Comparison of ENCODE assay signal across 8 mouse cellular contexts in the genomic region with DNA sequence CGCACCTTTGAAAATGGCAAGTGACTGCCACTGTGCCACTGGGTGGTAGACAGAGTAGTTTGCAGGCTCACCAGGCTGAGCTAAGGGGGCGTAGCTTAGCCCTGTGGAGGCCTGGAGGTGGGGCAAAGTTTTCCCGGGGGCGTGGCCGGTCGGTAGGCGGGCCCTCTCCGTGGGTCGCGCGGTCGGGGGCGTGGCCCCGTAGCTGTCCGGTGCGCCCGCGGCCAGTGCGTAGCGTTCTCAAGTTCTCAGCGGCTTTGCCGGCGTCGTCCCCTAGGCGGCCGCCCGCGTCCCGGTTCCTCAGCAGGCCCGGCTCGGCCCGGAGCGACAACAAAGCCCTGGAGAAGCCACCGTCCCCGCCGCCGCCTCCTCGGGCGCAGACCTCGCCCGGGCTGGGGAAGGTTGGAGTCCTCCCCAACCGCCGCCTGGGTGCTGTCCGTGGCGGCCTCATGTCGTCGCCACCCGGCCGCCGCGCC. TPM values are rescaled to one million over a fixed set of nuclear protein-coding genes. Genes with fewer than 3 reads are reported as not detected.
DNase-seq lines count a peak whose midpoint lies in the region; ATAC-seq lines count a peak whose summit lies in the region.

TSS of gene Txnrd3 (plus strand) at position 191 of the 473 bp plus-strand sequence.

- no peaks in the 10 kb centered on the region for H3K9me3 ChIP-seq in hindbrain, embryonic 11.5 days (ENCODE audit: control insufficient read depth, low read length)

- H3K9ac ChIP-seq in hindbrain, embryonic 11.5 days (ENCODE audit: low read depth, low read length): peak within 1 kb of the TSS; percentile 64

- no peaks in the 10 kb centered on the region for H3K4me1 ChIP-seq in hindbrain, embryonic 11.5 days (replicated peaks; ENCODE audit: control insufficient read depth, insufficient read depth, low read length)

- no peaks in the 10 kb centered on the region for H3K27me3 ChIP-seq in hindbrain, embryonic 11.5 days (ENCODE audit: control insufficient read depth, insufficient read depth, low read length)

- peak within 1 kb of the TSS; percentile 82 for H3K4me2 ChIP-seq in hindbrain, embryonic 11.5 days (replicated peaks; ENCODE audit: low read depth, low read length)

- under 1% methylated on average over 37 of the region's 51 CpGs for WGBS in hindbrain, embryonic 11.5 days

- peak; percentile 94 for DNase-seq in MN1 (ENCODE audit: low spot score)
- peak; percentile 78 for DNase-seq in cerebellum, adult 9-10 months
- peak; percentile 56 to 84 for DNase-seq in frontal cortex, adult 2 months (ENCODE audit: extremely low spot score in 1 of 2, low spot score in 1 of 2)
- DNase-seq in hindbrain, embryonic 11.5 days (ENCODE audit: low spot score): peak; percentile 93
- peak; percentile 88 to 91 for DNase-seq in layer of hippocampus, postnatal 10 days (ENCODE audit: low spot score in 2 of 2)
- peak; percentile 96 for DNase-seq in lung, postnatal 10 days
- DNase-seq in ovary, postnatal 36 days (ENCODE audit: low spot score): peak; percentile 95
- peak; percentile 93 for DNase-seq in thymus, postnatal 25 days

- peak within 1 kb of the TSS; percentile 66 for H3K4me3 ChIP-seq in hindbrain, embryonic 11.5 days (ENCODE audit: low read depth, low read length)

- peak within 1 kb of the TSS; percentile 84 for H3K27ac ChIP-seq in hindbrain, embryonic 11.5 days (ENCODE audit: low read depth, low read length)

- H3K36me3 ChIP-seq in hindbrain, embryonic 11.5 days (ENCODE audit: control insufficient read depth, insufficient read depth, low read length): no peaks in the 10 kb centered on the region

- ATAC-seq in hindbrain, embryonic 11.5 days (ENCODE audit: low FRiP score): peak; percentile 92

RNA-seq across cellular contexts. Expression of gene Txnrd3, which starts in this region (rescaled TPM):
- polyA plus RNA-seq in frontal cortex, adult 2 months (2012; rRNA removed): 7.9 and 8.0 TPM in 2 replicates
- polyA plus RNA-seq in hindbrain, embryonic 11.5 days (2014; fragmentation: Nextera tagmentation; extraction: Ambion mirVana): 11.0 and 15.0 TPM in 2 replicates
- 1 to 10 TPM; 8.0 to 8.9 TPM for total RNA-seq in layer of hippocampus, postnatal 10 days (2021)

Comparison
In these comparisons a context has a peak if more than half of its experiments do, and no peak if none do; other contexts are left out.
1. Peak in every context shown above with its lines: DNase-seq, ATAC-seq, H3K4me3 ChIP-seq and H3K27ac ChIP-seq.